Mouse (Mus musculus): ENCODE data around the gene Klhdc1.

Gene Klhdc1

DNA sequence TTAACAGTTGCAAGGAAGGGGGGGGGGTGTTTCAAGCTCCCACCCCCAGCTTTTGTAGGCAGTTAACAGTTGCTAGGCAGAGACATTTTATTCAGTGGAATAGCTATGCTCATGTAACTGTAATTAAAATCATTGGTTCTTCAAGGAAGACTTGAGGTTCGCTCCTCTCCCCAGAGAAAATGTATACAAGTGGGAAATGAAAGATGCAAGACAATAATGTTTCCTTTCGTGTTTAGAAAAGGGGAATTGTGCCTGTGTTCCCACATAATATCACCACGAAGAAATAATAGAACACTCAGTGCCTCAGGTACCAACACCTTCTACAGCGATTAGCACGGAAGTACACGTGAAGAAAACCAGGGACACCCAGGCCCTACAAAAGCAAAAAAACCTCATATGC, at the start of gene Klhdc1:
Gene Klhdc1 (plus strand): TSS at position 301 of the 400 bp plus-strand sequence.
- no peak for DNase-seq (ENCODE audit: low read depth)

DNA sequence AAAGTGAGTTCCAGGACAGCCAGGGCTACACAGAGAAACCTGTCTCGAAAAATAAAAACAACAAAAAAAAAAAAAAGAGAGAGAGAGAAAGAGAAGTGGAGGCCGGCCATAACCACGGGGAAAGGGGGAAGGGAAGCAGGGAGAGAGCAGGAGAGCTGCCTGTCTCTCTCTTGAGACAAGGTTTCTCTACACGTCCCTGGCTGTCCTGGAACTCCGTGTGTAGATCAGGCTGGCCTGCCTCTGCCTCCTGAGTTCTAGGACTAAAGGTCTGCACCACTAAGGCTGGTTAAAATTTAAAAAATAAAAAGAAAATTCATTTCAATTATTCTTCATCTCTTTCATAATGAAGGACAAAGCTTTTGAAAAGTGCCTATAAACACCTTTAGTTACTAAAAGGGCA, 49.6 kb upstream of the Klhdc1 start:
- DNase-seq (ENCODE audit: low read depth): no peak

DNA sequence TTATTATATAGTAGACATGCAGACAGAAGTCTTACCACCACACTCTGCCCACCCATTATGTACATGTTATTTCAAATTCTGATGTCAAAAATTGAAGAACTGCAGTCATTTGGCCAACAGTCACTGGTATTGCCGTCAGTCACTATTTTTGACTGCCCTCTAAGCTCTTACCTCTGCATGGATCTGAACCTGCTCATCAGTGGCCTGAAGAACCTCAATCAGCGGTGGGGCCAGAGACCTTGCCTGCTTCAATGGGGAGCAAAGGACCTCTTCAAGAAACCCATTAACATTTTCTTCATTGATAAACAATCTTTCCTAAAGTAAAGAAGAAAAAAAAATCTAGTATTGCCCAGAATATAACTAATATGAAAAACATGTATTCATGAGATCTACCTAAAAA, 48.3 kb upstream of the Klhdc1 start:
- DNase-seq (ENCODE audit: low read depth): no peak

DNA sequence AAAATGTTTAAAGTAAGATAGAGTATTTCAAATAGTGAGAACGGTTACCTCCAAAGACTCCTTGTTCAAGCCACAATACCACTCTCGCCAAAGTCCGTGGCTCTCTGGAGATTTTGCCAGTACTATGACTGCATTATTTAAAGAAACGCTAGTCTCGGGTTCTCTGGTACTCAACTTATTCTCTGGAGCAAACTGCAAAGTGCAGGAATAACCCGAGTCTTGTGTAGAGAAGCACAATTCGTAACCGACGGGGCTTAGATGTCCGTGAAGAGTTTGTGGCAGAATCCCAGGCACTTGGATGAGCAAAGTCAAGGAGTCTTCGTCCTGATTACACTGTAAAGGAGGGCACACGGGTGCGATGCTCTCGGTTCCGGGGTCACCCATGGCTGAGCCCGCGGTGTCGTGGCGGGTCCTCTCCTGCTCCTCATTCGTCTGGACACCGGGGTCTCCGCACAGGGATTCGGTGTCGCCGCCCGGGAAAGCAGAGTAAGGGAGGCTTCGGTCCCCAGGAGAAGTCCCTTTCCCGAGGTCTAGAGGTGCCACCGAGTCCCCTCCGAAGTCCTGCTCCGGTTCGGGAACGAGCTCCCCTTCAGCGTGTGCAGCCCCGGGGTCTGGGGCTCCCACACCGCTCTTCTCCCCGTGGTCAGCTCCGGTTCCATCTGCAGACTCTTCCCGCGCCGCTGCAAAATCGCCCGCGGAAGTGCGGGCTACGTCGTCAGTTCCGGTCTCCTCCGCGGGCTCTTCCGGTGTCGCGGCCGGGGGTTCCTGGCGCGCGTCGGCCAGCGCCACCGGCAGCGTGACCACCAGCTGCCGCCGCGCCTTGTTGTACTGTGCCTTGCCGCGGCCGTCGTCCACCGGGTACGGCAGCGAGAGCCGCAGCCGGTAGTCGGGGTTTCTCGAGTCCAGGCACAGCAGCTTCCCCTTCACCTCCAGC, 44.3 kb upstream of the Klhdc1 start, which contains the start of gene Gm49383:
Gene Gm49383 (minus strand): TSS at position 661 of the 934 bp plus-strand sequence.
- DNase-seq (ENCODE audit: low read depth): peak; percentile 84

DNA sequence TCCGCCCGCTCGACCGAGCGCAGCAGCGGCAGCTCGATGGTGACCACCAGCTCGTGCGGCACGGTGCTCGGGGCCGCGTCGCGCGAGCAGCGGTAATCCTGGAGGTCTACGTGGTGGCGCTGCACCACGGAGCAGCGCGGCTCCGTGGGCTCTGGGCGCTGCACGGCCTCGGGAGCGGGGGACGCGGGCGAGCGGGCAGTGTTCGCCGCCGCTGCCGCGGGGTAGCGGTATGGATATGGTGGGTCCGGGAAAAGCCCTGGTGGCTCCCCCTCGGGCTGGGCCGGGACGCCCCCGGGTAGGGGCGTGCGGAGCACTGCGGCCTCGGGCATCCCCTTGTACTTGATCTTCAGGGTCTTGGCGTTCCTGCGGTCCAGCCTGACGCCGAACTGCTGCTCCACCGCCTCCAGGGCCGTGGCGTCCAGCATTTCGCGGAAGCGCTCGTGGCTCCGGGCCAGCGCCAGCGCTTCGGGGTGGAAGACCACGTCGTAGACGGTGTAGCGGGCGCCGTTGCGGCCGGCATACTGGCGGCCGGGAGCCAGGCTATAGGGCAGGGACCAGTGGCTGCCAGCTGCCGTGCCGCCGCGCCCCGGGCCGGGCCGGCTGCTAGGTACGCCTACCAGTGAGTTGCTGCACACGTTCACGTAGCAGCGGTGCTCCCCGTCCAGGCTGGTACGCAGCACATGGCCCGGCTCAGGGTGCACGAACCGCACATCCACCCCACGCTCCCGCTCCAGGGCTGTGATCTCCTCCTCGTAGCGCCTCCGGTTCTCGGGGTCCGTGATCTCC, 43.4 kb upstream of the Klhdc1 start:
- DNase-seq (ENCODE audit: low read depth): peak; percentile 69

DNA sequence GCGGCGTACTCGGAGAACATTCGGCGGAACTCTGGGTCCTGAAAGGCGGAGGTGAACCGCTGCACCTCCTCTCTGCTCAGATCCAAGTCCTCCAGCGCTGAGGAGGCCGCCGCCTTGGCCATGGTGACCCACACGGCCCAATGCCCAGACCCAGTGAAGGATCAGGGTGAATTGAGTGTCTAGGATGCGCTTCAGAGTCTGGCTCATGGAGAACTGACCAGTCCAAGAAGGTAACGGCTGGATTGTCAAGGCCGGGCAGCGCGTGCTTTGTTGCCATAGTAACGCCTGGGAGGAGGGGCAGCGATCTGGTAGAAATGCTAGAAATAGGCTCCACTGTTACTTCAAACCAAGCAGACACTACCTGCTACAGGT, 42.8 kb upstream of the Klhdc1 start, which contains the start of gene Dnaaf2:
Gene Dnaaf2 (minus strand): TSS at position 266 of the 372 bp plus-strand sequence.
- DNase-seq (ENCODE audit: low read depth): peak; percentile 84

DNA sequence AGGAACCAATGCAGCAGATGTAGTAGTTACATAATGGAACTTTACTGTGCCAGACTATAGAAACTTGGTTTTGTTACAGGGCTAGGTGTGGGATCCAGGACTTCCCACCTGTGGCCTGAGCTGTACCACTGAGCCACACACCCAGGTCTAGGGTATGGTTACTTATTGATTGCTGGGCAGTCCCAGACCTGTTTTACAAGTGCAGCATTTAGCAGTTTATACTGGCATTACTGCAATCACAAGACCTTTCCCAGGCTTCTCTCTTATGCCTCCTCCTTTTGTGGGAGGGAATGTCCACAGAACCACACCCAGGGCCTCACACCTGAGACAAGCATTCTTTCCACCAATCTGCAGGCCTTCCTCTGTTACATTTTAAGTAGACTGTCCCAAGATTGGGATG, 42.0 kb upstream of the Klhdc1 start:
- no peak for DNase-seq (ENCODE audit: low read depth)

DNA sequence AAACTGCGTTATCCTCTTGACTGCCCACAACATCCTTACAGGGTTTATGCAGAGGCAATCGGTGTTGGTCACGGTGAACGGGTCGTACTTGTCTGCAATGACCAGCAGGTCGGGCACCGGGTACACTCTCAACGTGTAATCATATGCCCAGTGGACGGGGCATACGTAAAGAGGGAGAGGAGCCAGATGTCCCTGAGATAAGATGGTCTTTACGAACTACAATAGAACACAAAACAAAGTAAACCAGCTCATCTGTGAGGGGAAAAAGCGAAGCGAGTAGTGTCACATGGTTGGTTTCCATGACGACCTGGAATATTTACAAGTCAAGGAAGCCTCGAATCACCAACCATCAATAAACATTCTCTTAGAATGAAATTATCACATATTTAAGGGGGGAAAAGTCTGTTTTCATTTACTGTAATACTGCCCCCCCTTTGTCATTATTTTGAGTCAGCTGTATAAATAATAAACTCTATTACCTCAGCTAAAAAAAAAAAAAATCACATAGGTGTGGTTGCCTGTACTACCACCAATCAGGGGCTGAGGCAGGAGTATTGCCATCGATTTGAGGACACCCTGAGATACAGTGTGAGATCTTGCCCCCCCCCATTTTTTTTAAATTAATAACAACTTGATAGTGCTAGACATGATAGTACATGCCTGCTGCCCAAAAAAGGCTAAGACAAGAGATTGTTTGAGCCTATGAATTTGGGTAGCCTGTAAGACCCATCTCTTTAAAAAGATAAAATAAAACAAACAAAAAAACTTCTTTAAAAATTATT, 36.7 kb upstream of the Klhdc1 start, which contains the start of gene Gm49384:
Gene Gm49384 (minus strand): TSS at position 216 of the 782 bp plus-strand sequence.
- DNase-seq (ENCODE audit: low read depth): peak; percentile 33

DNA sequence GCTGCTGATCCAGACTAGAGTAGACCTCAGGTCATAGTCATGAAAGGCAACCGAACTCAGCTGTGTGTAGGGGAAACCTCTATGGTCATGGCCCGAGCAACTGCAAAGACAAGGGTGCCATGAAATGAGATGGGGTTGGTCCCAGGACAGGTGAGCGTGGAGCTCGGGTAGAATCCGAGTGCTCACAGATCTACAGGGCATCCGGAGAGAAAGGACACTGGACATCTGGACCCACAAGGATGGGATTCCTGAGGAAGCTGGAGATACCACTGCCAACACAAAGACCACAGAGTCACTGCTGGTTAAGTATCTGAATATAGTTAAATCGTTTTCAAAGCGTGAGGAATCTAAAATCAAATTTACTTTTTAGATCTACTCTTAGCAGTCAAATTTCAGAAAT, 33.6 kb upstream of the Klhdc1 start:
- DNase-seq (ENCODE audit: low read depth): no peak

DNA sequence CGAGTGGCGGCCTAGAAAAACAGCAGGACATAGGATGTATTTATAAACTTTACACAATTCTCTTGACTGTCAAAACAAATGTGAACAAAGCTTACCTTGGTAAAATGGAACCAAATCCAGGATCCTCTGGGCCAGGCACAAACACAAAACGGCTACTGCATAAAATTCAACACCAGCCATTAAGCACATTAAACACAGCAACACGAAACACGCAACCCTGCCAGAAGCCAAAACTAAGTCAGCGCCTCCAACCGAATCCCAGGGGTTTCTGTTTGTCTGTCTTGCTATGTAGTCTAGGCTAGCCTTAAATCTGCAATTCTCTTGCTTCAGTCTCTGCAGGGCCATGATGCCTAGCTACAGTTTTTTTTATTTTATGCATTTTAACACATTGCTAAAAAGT, 33.0 kb upstream of the Klhdc1 start:
- DNase-seq (ENCODE audit: low read depth): no peak

DNA sequence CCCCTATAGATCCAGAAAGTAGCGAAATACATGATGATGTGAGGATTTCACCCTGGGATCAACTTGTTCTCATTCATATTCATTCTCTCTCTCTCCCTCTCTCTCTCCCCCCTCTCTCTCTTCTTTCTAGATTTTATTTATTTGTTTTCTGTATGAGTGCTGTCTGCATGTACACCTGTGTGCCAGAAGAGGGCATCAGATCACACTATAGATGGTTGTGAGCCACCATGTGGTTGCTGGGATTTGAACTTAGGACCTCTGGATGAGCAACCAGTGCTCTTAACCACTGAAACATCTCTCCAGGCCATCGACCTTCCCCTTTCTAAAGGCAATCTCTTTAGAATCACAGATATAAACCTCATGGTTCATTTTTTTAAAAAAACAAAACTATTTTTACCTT, 32.5 kb upstream of the Klhdc1 start:
- DNase-seq (ENCODE audit: low read depth): no peak

DNA sequence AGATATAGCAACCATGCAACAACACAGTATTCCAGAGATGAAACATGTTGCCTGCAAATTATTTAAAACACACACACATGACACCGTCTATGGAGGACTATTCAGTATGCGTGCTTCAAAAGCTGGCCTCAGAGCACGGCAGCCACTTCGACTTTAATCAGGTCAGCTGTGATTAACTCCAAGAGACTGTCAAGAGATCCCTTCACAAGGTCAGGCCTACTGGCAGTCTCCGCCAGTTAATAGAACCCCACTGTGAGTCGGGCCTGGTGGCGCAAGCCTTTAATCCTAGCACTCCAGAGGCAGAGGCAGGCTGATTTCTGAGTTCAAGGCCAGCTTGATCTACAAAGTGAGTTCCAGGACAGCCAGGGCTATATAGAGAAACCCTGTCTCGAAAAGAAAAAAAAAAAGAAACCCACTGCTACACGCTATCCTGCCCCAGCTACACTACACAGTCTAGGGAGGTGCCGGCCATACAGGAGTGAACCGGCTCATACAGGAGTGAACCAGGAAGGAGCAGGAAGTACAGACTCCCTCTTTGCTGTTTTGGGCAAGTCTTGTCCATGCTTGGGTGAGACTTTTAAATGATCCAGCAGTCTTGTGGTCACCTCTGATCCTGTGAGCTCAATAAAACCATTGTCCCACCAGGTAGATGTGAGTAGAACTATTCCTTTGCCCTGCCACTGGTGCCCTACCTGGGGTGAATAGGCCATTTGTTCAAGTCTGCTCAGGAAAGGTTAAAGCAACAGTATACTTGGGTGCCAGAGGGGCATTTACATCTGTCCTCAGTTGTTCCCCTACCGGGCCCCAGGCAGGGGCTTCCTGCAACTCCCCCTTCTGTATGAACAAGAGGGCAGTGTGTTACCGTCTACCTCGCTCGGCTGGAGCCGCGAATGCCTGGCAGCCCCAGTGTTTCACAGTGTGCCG, 30.7 kb upstream of the Klhdc1 start:
- no peak for DNase-seq (ENCODE audit: low read depth)

DNA sequence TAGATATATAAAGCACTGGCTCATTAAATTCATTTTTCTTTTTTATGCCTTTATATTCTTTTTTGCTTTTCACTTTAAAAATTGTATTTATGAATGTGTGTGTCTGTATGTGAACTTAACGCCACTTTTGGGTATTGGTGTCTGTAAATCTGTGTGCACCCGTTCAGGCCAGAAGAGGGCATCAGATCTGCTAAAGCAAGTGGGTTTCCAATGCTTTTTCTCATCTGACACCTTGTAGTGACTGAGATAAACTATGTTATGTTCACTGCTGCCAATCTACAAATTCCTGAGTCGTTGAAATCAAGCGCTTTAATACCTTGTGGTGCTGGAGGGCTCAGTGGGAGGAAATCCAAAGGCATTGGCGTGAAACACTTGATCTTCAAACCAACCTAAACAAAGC, 29.9 kb upstream of the Klhdc1 start:
- DNase-seq (ENCODE audit: low read depth): peak; percentile 57

DNA sequence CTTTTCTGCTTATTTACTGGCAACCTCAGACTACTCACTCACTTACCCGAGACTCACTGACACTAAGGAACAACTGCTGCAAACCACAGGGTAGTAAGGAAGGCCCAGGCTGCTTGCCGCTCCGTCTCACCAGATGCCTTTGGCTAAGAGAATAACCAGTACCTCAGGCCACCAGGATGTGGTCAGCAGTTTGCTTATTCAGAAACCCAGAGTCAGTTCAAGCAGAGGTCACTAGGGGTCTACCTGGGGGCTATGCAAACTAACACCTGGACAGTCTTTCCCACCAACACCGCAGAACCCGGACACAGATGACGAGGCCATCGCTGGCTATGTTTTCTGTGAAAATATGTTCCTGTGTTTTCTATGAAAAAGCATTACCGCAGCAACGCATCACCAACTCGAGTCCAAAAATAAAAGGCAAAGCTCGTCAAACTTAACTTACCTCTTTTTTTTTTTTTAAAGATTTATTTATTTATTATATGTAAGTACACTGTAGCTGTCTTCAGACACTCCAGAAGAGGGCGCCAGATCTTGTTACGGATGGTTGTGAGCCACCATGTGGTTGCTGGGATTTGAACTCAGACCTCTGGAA, 27.7 kb upstream of the Klhdc1 start:
- DNase-seq (ENCODE audit: low read depth): no peak

DNA sequence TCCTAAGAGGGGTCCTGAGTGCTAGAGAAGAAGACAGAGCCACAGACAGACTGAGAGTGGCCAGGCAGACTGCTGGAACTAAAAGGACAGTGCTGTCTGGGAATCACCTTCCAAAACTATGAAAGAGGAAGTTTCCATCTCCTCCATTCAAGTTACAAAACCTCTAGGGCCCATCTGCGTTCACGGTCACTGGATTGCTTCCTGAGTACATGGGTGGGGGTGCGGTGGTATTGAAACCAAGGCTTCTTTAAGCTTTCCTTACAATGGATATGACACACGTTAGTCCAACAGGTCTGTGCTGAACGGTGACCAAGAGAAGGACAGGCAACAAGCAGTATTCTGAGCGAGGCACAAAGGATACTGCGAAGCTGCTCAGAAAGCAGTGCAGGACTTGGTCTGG, 26.6 kb upstream of the Klhdc1 start:
- no peak for DNase-seq (ENCODE audit: low read depth)

DNA sequence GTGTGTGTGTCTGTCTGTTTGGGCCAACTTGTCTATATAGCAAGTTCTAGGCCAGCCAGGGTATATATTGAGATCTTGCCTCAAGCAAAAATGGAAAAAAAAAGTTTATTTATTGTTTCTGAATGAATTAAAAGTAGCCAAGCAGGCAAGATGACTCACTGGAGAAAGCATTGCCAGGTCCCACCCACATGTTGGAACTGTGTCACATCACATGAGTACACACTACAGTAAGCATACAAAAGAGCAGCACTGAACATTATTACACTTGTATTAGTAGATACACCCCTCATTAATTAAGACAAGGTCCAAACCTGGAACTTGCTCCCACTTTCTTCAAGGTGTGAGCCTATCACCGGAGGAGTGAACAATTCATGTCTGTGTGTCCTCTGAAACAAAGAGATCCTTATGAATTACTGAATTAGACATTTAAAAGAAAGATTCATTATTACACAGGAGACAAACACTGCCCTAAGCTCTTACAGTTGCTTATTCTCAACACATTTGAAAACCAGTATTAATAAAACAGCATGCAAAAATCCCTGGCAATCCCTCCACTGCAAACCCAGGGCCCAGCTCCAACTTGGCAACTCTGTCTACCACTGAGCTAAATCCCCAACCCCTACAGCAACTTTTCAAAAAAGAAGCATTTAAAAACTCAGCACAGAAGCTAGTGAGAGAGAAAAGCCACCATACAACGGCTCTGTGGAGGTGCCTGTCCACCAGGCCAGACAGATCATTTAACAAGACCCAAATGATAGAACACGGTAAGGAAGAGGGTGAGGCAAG, 25.8 kb upstream of the Klhdc1 start:
- DNase-seq (ENCODE audit: low read depth): peak; percentile 96

DNA sequence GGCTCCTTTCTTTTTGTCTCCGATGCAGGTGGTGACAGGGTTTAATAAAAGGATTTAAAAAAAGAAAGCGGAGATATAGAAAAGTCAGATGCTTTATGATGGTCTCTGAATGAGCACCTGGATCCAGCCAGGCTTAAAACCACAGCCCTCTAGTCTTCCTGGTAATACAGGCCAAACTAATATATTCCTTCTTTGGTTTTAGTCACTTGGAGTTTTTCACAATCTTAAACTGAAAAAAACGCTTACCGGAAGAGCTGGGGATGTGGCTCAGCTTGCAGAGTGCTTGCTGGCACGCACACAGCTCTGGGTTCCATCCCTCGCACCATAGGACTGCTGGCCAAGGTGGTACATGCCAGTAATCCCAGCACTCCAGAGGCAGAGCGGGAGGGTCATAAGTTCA, 24.4 kb upstream of the Klhdc1 start:
- no peak for DNase-seq (ENCODE audit: low read depth)

DNA sequence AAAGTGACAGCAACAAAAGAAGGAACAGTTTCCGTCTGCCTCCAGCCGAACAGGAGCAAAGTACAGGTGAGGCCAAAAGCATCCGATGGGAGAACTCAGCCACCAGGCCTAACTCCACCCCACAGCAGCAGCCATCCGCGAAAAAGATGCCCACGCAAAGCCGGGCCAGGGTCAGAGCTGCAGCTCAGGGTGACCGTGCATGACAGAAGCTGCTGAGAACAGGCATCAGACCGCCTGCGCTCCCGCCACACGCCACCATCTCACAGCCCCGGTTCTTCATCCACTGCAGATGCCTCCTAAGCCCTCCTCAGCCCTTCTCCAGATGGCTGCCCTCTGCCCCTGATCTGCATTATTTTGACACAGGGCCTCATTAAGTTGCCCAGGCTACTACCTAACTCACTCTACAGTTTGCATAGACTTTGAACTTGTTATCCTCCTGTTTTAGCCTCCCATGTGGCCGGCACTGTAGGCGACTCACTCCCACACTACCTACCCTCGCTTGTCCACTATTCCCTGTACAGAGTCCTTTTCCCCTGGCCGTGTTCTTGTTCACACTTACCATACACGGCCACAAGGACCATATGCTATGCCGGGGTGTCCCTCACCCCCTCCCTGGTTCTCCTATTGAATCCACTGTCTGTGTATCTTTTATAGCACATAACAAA, 20.2 kb upstream of the Klhdc1 start:
- DNase-seq (ENCODE audit: low read depth): no peak

DNA sequence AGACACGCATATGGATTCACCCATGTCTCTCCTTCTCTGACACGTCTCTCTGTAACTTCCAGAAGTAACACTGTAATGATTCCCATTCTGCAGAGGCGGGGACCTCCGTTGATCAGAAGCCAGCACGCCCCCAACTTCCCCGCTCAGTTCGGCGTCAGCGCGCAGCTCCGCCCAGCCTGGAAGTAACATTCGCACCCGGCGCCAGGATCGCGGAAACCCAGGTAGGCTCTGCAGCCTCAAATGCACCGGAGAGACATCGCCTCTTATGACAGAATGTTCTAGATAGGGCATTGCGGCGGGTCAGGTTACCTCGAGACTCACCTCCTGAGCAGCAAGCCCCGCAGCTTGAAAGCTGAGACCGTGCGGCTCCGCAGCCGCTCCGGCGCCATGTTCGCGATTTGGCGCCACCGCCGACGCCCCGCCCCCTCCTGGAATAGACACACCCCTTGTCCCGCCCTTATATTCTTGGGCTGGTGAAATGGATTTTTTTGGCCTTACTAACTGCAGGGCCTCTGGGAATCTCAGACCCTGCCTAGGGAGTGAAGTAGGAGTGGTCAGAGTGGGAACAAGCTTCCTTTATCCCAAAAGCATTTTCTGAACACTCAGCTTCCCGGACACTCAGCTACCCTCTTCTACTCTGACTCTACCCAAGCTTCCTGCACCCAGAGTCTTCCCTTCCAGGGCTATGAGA, 13.1 kb upstream of the Klhdc1 start, which contains the start of gene Pole2:
Gene Pole2 (minus strand): TSS at position 420 of the 691 bp plus-strand sequence.
- DNase-seq (ENCODE audit: low read depth): peak; percentile 96
